Mouse (Mus musculus): Measurements from ENCODE around the gene Lzts3. TPM values are rescaled to one million over a fixed set of nuclear protein-coding genes. Genes with fewer than 3 reads are reported as not detected.

The Lzts3 gene
- polyA plus RNA-seq (2012; rRNA removed; ENCODE audit: low replicate concordance): 7.4 and 29.0 TPM in 2 replicates

GRCm38 (mm10) chr2:130642684-130643369 lies at the start of gene Lzts3:
Gene Lzts3, minus strand, starts transcription at chr2:130642803.

DNA sequence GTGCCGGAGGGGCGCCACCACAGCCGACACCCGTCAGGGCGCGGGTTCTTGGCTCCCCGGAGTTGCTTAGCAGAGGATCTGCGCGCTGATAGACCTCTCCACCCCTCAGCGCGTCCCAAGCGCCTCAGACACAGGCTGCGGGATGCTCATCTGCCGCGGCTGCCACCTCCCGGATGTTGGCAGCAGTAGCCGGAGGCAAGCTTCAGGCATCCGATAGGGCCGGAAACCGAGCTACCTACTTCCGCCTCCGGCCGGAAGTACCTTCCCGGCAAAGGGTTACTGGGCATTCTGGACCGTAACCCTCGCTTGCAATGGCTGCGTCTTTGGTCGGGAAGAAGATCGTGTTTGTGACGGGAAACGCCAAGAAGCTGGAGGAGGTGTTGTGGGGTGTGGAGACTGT lies 25.0 kb upstream of the Lzts3 start, which contains the start of gene Itpa:
Gene Itpa, plus strand, starts transcription at position 52 of the 400 bp plus-strand sequence.

DNA sequence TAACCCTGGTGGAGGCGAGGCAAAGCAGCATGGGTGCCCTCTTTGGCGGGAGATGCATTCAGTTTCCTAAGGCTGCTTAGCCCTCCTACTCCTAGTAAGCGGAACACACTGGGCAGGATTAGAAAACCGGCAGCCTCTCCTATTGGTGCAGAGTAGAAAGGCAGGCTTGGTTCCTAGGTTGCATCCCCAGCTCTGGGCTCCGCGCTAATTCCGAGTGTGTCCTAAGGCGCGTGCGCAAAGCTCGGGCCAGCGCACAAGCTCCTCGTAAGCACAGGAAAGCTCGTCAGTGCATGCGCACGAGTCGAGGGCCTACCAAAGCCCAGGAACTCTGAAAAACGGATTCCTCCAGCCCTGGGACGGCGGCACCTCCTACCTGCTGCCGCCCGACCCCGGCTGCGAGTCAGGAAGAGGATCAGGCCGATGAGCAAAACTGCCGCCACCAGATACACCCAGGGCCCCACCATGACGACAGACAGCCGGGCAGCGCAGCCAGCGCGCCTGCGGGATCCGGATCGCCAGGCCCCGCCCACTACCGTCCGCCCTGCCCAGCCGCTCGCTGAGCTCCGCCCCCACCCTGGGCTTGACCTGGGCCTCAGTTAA lies 21.6 kb upstream of the Lzts3 start, which contains the start of gene Ddrgk1:
Gene Ddrgk1, minus strand, starts transcription at position 558 of the 600 bp plus-strand sequence.

DNA sequence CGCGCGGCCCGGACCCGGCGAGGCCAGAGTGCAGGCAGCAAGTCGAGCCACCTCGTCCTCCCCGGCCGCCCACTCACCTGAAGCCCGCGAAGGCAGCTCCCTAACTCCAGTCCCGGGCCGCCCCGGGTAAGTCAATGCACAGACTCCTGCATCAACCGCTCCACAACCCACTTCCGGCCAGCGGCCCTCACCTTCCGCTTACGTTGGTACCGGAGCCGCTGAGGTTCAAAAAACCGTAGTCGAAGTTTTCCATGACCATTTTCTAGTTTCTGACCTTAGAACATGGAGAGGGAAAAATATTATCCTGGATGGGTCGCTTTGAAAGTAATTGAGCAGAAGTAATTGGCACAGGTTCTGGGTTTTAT lies 12.8 kb downstream of the Lzts3 start, which contains the start of the genes Fastkd5 and Ubox5:
Gene Fastkd5, minus strand, starts transcription at position 189 of the 365 bp plus-strand sequence.
Gene Ubox5, minus strand, starts transcription at position 200 of the 365 bp plus-strand sequence.

Other genes starting within 250 kb of the Lzts3 start
- gene Cpxm1, start 245.2 kb downstream of the Lzts3 start, polyA plus RNA-seq (2012; rRNA removed; ENCODE audit: low replicate concordance): 44.3 and 58.4 TPM in 2 replicates
- not detected in 2 replicates for gene Gm28372, start 237.6 kb downstream of the Lzts3 start, polyA plus RNA-seq (2012; rRNA removed; ENCODE audit: low replicate concordance)
- gene 1700020A23Rik, start 237.5 kb downstream of the Lzts3 start, polyA plus RNA-seq (2012; rRNA removed; ENCODE audit: low replicate concordance): not detected in 2 replicates
- not detected in 2 replicates for gene Tmem239, start 236.3 kb downstream of the Lzts3 start, polyA plus RNA-seq (2012; rRNA removed; ENCODE audit: low replicate concordance)
- 65.9 and 96.8 TPM in 2 replicates for gene Vps16, start 218.5 kb downstream of the Lzts3 start, polyA plus RNA-seq (2012; rRNA removed; ENCODE audit: low replicate concordance)
- 28.9 and 48.9 TPM in 2 replicates for gene Pced1a, start 218.1 kb downstream of the Lzts3 start, polyA plus RNA-seq (2012; rRNA removed; ENCODE audit: low replicate concordance)
- gene Ptpra, start 192.5 kb downstream of the Lzts3 start, polyA plus RNA-seq (2012; rRNA removed; ENCODE audit: low replicate concordance): 84.9 and 95.5 TPM in 2 replicates
- gene Mrps26, start 79.1 kb downstream of the Lzts3 start, polyA plus RNA-seq (2012; rRNA removed; ENCODE audit: low replicate concordance): 49.8 and 87.9 TPM in 2 replicates
- gene Oxt, start 66.6 kb downstream of the Lzts3 start, polyA plus RNA-seq (2012; rRNA removed; ENCODE audit: low replicate concordance): not detected in 2 replicates
- not detected in 2 replicates for gene Avp, start 60.2 kb downstream of the Lzts3 start, polyA plus RNA-seq (2012; rRNA removed; ENCODE audit: low replicate concordance)
- gene Fastkd5, start 12.8 kb downstream of the Lzts3 start, polyA plus RNA-seq (2012; rRNA removed; ENCODE audit: low replicate concordance): 2.3 and 4.1 TPM in 2 replicates
- 7.5 and 9.7 TPM in 2 replicates for gene Ubox5, start 12.8 kb downstream of the Lzts3 start, polyA plus RNA-seq (2012; rRNA removed; ENCODE audit: low replicate concordance)
- 71.0 and 76.8 TPM in 2 replicates for gene Ddrgk1, start 21.9 kb upstream of the Lzts3 start, polyA plus RNA-seq (2012; rRNA removed; ENCODE audit: low replicate concordance)
- gene Itpa, start 24.8 kb upstream of the Lzts3 start, polyA plus RNA-seq (2012; rRNA removed; ENCODE audit: low replicate concordance): 35.6 and 38.2 TPM in 2 replicates
- gene Slc4a11, start 54.7 kb upstream of the Lzts3 start, polyA plus RNA-seq (2012; rRNA removed; ENCODE audit: low replicate concordance): 4.9 and 8.8 TPM in 2 replicates

All from subcutaneous adipose tissue, adult 2 months (tissue).